Mouse (Mus musculus): Measurements from ENCODE around the gene Madd.

Madd gene

DNA sequence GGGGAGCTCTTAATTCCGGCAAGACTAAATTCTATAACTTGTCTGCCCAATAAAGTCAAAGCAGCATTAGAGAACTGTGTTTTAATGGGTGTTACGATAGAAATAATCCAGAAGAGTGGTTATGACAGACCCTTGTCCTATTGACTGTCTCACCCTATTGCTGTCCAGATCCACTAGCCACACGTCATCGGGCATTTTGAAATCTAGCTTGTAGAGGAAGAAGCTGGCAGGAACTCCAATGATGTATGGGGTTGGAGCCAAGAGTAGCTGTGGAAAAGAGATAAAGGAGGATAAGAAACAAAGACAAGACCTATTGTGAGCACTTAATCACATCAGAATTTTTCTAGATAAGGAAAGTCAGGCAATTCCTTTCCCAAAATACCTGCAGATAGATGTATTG is 8.1 kb downstream of the Madd start:
- DNase-seq (ENCODE audit: low spot score in 2 of 2): no peak

DNA sequence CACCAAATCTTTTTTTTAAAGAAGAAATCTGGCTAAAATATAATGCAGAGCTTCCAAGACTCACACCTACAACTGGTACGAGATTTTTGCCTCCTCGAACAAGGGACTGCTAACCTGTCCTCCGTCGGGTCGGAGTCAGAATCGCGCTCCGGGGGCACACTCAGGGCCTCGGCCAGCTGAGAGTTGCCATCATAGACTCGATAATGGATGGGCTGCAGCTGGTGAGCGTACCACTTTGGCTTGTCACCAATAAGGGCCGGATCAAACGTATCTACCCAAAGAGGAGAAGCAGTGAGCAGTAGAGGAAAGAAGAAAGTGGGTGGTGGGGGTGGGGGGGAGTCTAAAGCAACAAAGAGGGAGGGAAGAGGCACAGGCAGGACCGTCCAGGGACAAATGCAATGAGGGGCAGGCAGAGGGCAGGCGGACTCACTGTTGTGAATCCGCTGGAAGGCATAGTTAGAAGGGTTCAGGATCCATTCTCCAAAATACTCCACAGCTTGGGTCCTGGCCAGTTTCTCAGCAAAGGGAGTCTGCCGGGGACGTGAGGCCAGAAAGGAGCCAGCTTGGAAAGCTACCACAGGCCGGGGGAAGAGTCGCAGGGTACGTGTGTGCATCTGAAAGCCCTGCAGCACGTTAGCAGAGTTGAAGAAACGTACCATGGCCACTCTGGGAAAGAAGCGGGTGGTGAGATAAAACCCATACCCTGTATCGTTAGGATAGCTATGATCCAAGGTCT is 13.9 kb downstream of the Madd start:
- no peak for DNase-seq (ENCODE audit: low spot score in 2 of 2)

DNA sequence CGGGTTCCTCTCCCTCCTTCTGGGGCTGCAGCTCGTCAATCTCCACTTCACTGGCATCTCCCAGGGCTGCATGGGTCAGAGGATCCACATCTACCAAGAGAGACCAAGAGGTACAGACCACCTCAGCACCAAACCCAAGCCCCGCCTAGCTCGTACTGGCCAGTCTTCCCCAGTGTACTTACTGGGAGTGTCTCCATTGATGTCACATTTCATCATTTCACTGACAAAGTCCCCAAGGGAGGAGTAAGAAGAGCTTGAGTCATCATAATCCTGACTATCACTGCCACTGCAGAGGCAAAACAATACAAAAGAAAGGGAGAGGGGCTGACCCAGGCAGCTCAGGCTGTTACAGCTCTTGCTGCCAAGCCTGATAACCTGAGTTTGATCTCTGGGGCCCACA is 16.0 kb downstream of the Madd start:
- no peak for DNase-seq (ENCODE audit: low spot score in 2 of 2)

GRCm38 (mm10) chr2:91164991-91165390 is 18.6 kb downstream of the Madd start:
- DNase-seq (ENCODE audit: low spot score in 2 of 2): no peak

DNA sequence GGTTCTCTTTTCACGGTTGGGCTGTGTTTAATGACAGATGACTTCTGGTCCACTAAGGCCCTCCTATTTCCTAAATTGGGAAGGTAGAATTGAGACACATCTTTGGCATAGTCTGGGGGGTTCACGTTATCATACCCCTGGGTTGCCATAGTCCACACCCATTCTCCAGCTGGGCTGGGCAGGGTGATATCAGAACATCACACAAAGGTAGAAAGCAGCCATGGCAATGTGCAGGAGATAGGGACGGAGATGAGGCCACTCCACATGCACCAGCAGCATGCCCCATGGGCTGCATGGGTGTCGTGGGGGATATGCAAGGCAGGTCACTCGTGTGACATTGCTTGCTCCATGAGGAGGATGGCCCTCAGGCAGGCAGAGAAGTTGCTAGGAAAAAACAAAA is 20.1 kb downstream of the Madd start:
- no peak for DNase-seq (ENCODE audit: low spot score in 2 of 2)

DNA sequence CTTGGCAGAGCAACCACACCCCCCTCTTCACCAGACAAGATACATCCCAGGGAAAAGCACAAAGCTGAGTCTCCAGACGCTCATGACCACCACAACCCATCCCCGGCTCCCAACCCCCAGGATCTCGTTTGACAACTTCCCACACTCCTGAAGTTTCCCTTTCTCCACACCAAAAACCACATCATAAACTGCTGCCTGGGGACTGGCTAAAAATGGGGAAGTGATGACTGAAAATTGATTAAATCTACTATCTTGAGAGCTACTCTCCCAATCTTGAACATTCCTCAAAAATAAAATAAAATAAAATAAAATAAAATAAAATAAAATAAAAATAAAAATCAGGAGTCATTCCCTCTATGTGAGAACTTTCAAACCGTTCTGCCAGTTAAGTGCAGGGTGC is 20.7 kb downstream of the Madd start:
- DNase-seq (ENCODE audit: low spot score in 2 of 2): no peak

DNA sequence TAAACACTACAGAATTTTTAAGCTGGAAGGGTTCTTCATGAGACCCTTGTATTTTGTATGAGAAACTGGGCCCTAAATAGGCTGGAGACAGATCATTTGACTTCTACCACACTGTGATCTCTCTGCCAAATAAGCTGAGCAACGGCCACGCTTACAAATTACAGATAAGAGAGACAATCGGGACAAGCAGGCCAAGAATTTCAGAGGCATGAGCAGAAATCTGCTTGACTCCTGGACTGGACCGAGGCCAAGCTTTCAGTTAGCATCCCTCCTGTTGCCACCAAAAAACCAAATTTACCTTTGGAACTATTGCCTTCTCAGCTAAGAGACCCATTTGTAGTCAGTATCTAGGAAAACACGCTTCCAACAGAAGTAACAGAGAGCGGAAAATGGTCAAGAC is 23.0 kb downstream of the Madd start:
- no peak for DNase-seq (ENCODE audit: low spot score in 2 of 2)

DNA sequence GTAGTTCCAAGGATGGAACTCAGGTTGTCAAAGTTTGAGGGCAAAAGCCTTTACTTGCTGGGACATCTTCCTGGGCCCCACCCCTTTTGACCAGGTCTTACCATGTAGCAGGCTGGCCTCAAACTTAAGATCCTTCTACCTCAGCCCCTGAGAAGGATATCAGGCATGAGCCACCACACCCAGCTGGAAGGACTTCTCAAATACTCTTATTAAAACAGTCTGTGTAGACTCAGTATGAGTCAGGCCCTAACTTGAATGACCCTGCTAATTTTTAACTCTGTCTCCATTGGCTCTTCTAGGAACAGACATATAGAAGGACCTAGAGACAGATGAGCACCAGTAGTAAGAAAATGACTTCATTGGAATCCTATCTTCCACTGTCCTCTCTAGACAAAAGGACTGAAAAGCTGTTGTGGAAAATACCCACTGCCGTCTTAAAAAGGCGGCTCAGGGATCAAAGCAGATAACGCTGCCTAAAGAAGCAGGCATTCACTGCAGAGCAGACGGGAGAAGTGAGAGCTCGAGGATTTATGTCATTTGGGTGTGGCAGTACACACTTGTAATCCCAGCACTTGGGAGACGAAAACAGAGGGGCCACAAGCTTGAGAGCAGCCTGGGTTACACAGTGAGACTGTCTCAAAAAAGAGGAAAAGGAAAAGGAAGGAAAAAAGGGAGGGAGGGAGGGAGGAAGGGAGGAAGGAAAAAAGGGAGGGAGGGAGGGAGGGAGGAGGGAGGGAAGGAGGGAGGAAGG is 26.5 kb downstream of the Madd start:
- no peak for DNase-seq (ENCODE audit: low spot score in 2 of 2)

- DNase-seq (ENCODE audit: low spot score in 2 of 2): no peak
These were observed 29.5 kb downstream of the Madd start for GRCm38 (mm10) chr2:91154091-91154490.

DNA sequence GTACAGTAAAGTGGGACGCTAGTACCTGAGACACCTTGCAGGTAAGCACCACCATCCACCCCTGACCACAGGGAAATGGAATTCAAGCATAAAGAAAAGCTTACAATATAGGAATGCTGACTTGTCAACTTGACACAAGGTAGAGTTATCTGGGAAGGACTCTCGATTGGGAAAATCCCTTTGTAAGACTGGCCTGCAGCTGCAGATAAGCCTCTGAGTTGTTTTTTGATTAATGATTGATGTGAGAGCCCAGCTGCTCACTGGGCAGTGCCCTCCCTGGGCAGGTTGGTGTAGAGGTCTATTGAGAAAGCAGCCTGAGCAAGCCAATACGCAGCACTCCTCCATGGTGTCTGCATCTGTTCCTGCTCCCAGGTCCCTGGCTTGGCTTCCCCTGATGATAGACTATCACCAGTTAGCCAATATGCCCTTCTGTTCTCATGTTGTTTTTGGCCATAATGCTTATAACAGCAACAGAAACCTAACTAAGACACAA is 30.7 kb downstream of the Madd start:
- no peak for DNase-seq (ENCODE audit: low spot score in 2 of 2)

GRCm38 (mm10) chr2:91151331-91151730 is 32.3 kb downstream of the Madd start:
- DNase-seq (ENCODE audit: low spot score in 2 of 2): no peak

DNA sequence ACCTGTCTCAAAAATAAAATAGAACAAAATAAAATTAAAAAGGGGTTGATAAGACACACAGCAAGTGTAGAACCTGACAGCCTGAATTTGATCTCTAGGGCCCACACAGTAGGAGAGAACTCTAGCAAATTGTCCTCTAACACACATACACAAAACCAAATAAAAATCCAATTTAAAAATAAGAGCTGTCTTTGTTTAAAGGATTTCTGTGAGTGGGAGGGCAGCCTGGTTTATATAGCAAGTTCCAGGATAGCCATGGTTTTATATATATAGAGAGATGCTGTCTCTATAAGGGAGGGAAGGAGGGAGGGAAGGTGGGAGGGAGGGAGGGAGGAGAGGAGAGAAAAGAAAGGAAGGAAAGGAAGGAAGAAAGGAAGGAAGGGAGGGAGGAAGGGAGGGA is 35.5 kb downstream of the Madd start:
- DNase-seq (ENCODE audit: low spot score in 2 of 2): no peak

DNA sequence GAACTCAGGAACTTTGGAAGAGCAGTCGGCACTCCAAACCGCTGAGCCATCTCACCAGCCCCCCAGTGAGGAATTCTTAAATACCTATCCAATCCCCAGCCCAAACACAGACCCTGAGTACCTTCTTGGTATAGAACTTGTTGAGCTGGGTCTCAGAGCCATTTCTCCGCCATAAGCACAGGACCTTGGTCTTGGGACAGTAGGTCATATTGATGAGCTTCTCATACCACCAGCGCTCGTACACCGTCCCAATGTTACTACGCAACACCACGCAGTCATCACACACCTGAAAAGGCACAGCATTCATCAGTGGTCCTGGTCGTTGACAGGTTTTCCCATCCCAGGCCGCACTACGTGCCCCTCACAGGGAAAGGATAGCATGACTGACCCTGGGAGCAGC is 40.2 kb downstream of the Madd start:
- no peak for DNase-seq (ENCODE audit: low spot score in 2 of 2)

DNA sequence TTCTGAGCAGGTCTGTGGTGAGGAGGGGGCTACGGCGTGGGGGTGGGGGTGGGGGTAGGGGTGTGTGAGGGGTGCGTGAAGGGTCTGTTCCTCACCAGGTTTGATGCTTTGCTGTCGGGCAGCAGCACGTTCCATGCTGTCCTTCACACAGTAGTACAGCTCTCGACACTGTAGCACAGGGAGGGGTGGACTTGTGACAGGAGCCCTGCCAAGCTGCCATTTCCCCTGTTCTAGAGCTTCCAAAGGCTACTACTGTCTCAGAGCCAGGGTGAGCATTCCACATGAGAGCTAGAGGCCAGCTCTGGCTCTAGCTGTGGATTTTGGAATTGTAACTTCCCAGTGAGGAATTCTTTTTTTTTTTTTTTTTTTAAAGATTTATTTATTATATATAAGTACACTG is 40.7 kb downstream of the Madd start:
- DNase-seq (ENCODE audit: low spot score in 2 of 2): no peak

DNA sequence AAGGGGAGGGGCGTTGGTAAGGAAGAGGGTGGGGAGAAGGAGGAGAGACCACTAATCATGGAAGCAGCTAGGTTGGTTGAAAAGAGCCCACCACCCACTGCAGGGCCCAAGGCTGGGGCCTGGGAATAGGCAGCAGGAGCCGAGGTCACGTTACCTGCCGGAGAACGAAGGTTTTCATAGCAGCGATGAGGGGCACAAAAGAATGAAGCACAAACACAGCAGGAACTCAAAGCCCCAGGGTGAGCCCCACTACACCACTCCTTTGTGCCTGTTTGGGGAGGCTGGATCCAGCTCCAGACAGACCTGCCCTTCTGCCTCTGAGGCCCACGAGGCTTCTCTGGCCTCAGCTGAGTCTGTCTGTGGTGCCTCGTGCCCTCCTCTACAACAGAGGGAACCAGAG is 43.9 kb downstream of the Madd start:
- DNase-seq (ENCODE audit: low spot score in 2 of 2): no peak

- no peak for DNase-seq (ENCODE audit: low spot score in 2 of 2)
These were observed 44.3 kb downstream of the Madd start for GRCm38 (mm10) chr2:91139311-91139710.

- no peak for DNase-seq (ENCODE audit: low spot score in 2 of 2)
These were observed 46.2 kb downstream of the Madd start for GRCm38 (mm10) chr2:91137481-91137880.

DNA sequence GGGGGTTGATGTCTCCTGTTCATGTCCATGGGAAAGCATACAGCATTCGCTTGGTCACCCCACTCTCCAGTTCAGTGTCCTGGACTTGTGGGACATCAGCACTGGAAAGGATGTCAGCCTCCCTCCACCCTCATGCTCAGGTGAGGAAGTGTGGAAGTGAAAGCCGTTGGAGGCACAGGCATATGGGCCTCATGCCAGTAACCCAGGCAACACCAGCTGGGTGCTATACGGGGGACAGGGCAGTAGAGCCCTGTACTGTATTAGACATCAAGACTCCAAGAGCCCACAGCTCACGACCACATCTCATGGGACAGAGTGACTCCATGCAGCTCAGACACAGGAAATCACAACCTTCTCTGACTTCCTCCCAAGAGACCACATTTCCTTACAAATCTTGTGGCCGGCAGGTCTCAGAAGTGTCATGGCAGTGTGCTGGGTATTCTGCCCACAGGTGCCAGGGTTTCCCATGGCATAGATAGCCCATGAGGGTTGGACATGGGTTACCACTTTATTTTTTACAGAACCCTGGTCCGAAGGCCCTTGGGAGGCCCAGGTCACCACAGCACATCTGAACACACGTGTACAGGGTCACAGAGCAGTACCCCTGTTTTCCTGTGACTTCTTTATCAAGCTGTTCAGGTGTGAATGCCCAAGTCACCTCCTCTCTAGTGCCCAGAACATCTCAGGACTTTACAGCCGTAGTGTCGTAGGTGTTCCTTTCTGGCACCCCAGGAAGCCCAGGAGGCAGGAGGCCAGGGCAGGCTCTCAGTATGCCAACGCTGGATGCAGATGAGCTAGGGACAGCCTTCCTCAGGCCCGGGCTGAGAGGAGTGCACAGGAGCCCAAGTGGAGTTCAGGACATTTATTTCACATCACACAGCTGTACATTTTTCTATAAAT is 46.9 kb downstream of the Madd start:
- DNase-seq (ENCODE audit: low spot score in 2 of 2): no peak

DNA sequence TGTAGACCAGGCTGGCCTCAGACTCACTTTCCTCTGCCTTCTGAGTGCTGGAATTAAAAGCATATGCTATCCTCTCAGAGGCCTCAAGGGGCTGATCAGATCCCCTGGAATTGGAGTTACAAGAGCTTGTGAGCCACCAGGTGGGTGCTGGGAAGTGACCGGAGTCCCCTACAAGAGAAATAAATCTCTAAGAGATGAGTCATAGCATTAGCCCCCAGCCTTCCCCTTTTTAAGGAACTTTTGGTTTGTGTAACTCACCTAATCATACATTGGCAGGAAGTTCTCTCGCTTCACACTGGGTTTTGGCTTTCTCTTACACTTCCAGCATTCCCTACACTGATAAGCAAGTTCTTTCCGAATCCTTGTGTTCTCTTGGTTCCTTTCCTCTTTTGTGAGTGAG is 51.6 kb downstream of the Madd start:
- DNase-seq (ENCODE audit: low spot score in 2 of 2): no peak

DNA sequence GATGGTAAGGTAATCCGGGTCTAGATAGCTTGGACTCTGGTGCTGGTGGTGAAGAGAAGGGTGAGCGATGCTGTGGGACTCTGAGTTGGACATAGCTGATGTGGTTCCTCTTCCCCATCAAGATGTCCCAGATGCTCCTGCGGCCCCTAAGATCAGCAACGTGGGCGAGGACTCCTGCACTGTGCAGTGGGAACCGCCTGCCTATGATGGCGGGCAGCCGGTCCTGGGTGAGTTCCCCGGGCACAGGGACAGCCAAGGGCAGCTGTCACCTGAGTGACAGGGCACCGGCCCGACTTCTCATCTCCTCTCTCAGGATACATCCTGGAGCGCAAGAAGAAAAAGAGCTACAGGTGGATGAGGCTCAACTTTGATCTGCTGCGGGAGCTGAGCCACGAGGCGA is 52.4 kb downstream of the Madd start:
- DNase-seq (ENCODE audit: low spot score in 2 of 2): no peak

DNA sequence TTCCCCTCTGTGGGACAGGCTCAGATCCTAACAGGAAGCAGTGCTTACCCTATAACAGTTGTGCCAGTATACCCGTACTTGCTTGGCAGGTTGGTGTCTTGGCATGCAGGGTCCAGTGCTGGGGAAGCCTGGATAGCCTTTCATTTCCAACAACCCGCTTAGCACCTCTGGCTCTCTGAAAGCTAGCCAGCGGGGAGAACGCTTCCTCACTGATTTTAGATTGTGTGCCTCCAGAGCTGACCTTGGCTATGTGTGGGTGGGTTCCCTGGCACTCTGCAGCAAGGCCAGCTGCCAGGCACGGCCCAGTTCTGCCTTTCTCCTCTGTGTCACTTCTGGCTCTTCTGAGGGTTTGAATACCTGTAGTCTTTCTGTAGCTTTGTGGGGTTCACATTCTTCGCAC is 53.5 kb downstream of the Madd start:
- no peak for DNase-seq (ENCODE audit: low spot score in 2 of 2)

DNA sequence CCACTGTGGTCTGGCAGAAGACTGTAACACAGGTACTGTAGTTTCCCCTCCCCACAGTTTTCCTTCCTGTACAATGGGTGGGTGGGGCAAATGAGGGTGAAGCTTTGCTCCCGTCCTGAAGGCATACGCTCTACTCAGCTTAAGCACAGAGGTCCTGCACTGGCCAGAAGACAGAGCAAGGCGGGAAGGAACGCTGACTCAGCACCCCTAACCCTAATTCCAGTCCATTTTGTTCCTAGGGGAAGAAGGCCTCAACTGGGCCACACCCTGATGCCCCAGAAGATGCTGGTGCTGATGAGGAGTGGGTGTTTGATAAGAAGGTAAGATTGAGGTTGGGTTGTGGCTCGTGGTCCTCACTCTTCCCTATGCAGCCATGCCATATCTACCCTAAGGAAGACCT is 54.9 kb downstream of the Madd start:
- no peak for DNase-seq (ENCODE audit: low spot score in 2 of 2)

Data from urinary bladder, postnatal 36 days (tissue).